11 mouse cellular contexts compared by ENCODE assay signal in genomic region chr12:108432578-108432977, GRCm38 (mm10).
DNase-seq lines count a peak whose midpoint lies in the region; ATAC-seq and TF ChIP-seq lines count a peak whose summit lies in the region.
"Had no signal": no experiment of that assay in that cellular context is flagged by ENCODE, and none has a peak within 500 bp of the region (broad histone marks: within the 10 kb centered on the region; RNA-seq: fewer than 3 reads in every experiment).

No protein-coding gene starts in this region.

- peak; percentile 19; the same call in 1 of the 2 replicates for ATAC-seq in forebrain, embryonic 14.5 days
- ATAC-seq in neural tube, embryonic 13.5 days (ENCODE audit: low read depth) = no peak; the same call in 1 of the 2 replicates
- no peak for ATAC-seq in activated CD4-positive, CD25-positive, alpha-beta regulatory T cell, adult 4 months

- no peak for TF ChIP-seq CTCF in cerebellum, adult 2 months (IDR thresholded peaks at IDR 0.05; ENCODE audit: borderline replicate concordance, insufficient read depth, low read depth, low read length)

- no peaks in the 10 kb centered on the region for H3K27me3 ChIP-seq in cerebellum, adult 2 months (ENCODE audit: control insufficient read depth, insufficient read depth, low read length)
- H3K27me3 ChIP-seq in forebrain, embryonic 14.5 days (replicated peaks; ENCODE audit: control insufficient read depth, insufficient read depth, low read length) = no peaks in the 10 kb centered on the region
- H3K27me3 ChIP-seq in neural tube, embryonic 13.5 days = no peaks in the 10 kb centered on the region
- H3K27me3 ChIP-seq: limb, embryonic 15.5 days had no signal

- no peak overlapping the region for H3K4me3 ChIP-seq in cerebellum, adult 2 months (replicated peaks; ENCODE audit: insufficient read depth, low read depth, low read length)
- H3K4me3 ChIP-seq in forebrain, embryonic 14.5 days (ENCODE audit: low read depth, low read length) = no peak overlapping the region
- H3K4me3 ChIP-seq in neural tube, embryonic 13.5 days = no peak overlapping the region
- H3K4me3 ChIP-seq: limb, embryonic 15.5 days; megakaryocyte, embryonic 14.5 days had no signal

- H3K27ac ChIP-seq in cerebellum, adult 2 months (ENCODE audit: insufficient read depth, low read length) = no peak overlapping the region
- H3K27ac ChIP-seq in forebrain, embryonic 14.5 days (ENCODE audit: low read depth, low read length) = peak overlapping the region; percentile 60
- H3K27ac ChIP-seq in neural tube, embryonic 13.5 days (replicated peaks) = peak overlapping the region; percentile 61
- H3K27ac ChIP-seq: kidney, postnatal 0 days; limb, embryonic 15.5 days had no signal

- no peaks in the 10 kb centered on the region for H3K36me3 ChIP-seq in forebrain, embryonic 14.5 days (ENCODE audit: control insufficient read depth, insufficient read depth, low read length)
- no peaks in the 10 kb centered on the region for H3K36me3 ChIP-seq in neural tube, embryonic 13.5 days
- H3K36me3 ChIP-seq: limb, embryonic 15.5 days had no signal

- DNase-seq in left cerebral cortex, postnatal 4 days = peak; percentile 52
- DNase-seq in left cerebral cortex, adult 9 months (ENCODE audit: low spot score in 2 of 2) = no peak
- DNase-seq in cerebellum, adult 2 months = peak; percentile 70 to 80
- peak; percentile 60 for DNase-seq in forebrain, embryonic 14.5 days (ENCODE audit: low spot score)
- DNase-seq in testis, postnatal 14 days (ENCODE audit: low spot score) = no peak
- DNase-seq: thymus, adult 18-20 months had no signal

- no peaks in the 10 kb centered on the region for H3K9me3 ChIP-seq in forebrain, embryonic 14.5 days (replicated peaks; ENCODE audit: control insufficient read depth, low read length)
- H3K9me3 ChIP-seq in neural tube, embryonic 13.5 days = no peaks in the 10 kb centered on the region
- H3K9me3 ChIP-seq: limb, embryonic 15.5 days; megakaryocyte, embryonic 14.5 days had no signal

- peaks cover 22% of the 10 kb centered on the region for H3K4me1 ChIP-seq in cerebellum, adult 2 months (ENCODE audit: control insufficient read depth, insufficient read depth, low read length)
- peaks cover 28% of the 10 kb centered on the region for H3K4me1 ChIP-seq in forebrain, embryonic 14.5 days (ENCODE audit: control insufficient read depth, insufficient read depth, low read length)
- H3K4me1 ChIP-seq in neural tube, embryonic 13.5 days (replicated peaks) = peaks cover 68% of the 10 kb centered on the region
- H3K4me1 ChIP-seq: megakaryocyte, embryonic 14.5 days had no signal

- peak overlapping the region; percentile 40; the same call in 1 of the 2 replicates for H3K9ac ChIP-seq in forebrain, embryonic 14.5 days (ENCODE audit: low read length)
- H3K9ac ChIP-seq in neural tube, embryonic 13.5 days = peak overlapping the region; percentile 49; the same call in 1 of the 2 replicates
- H3K9ac ChIP-seq: limb, embryonic 15.5 days had no signal

- intact Hi-C loops in left cerebral cortex, postnatal 4 days (cut with DNase I) = no loop called here

- H3K4me2 ChIP-seq in forebrain, embryonic 14.5 days (ENCODE audit: low read length) = 0 out of 2 replicates have a peak overlapping the region, but pooled peaks have one; percentile 14
- H3K4me2 ChIP-seq in neural tube, embryonic 13.5 days = 0 out of 2 replicates have a peak overlapping the region, but pooled peaks have one; percentile 14

- no peak for TF ChIP-seq POLR2A in cerebellum, adult 2 months (IDR thresholded peaks at IDR 0.05; ENCODE audit: borderline replicate concordance, insufficient read depth, low read length)

- 13% methylated on average over 5 of the region's 5 CpGs for WGBS in cerebellum, adult 2 months
- 50% methylated on average over 5 of the region's 5 CpGs for WGBS in forebrain, embryonic 14.5 days
- 54% methylated on average over 5 of the region's 5 CpGs for WGBS in neural tube, embryonic 13.5 days

Comparison
In these comparisons a context has a peak if more than half of its experiments do, and no peak if none do; other contexts are left out.
1. DNase-seq: peak in left cerebral cortex, postnatal 4 days (single experiment), cerebellum, adult 2 months (2 of 2) and forebrain, embryonic 14.5 days (single experiment); none in left cerebral cortex, adult 9 months (0 of 2) and testis, postnatal 14 days (single experiment).